Mouse (Mus musculus) MEL (cell line): ENCODE results near the gene Rbak. TPM values are rescaled to one million over a fixed set of nuclear protein-coding genes. Genes with fewer than 3 reads are reported as not detected.

ENCODE experiments used
- DNase-seq: peaks from one replicate; pipeline ENCODE4 v3.0.0; 2011; ENCODE audit warnings: low read depth, low spot score
- H3K27ac ChIP-seq: 2 replicates; pipeline ENCODE4 v1.5.1; 2012; ENCODE audit warnings: low read depth, mild to moderate bottlenecking, control low read depth, low read length, moderate library complexity; ENCODE audit not compliant: control insufficient read depth
- H3K27me3 ChIP-seq, 2 experiments: fragments of 150-350 bp in 1 of 2; sonication (generic) in 1 of 2; 2 replicates each; pipeline ENCODE4 v1.6.1; 2012; ENCODE audit warnings: low read length in 2 of 2, mild to moderate bottlenecking in 2 of 2, improper control_type of control experiment in 1 of 2, moderate library complexity in 1 of 2; ENCODE audit not compliant: insufficient read depth in 2 of 2, control insufficient read depth in 1 of 2
- H3K36me3 ChIP-seq, 2 experiments: 2 replicates each; pipeline ENCODE4 v1.6.1; 2012 to 2014; ENCODE audit warnings: low read length in 2 of 2, improper control_type of control experiment in 1 of 2, inconsistent platforms in 1 of 2, mild to moderate bottlenecking in 1 of 2; ENCODE audit not compliant: insufficient read depth in 2 of 2, control insufficient read depth in 1 of 2
- H3K4me1 ChIP-seq, 2 experiments: fragments of 150-350 bp in 1 of 2; sonication (generic) in 1 of 2; 2 replicates each; pipeline ENCODE4 v1.6.1; 2012; ENCODE audit warnings: low read length in 2 of 2, improper control_type of control experiment in 1 of 2, mild to moderate bottlenecking in 1 of 2; ENCODE audit not compliant: insufficient read depth in 2 of 2, control insufficient read depth in 1 of 2
- H3K4me3 ChIP-seq, 2 experiments: fragments of 150-350 bp in 1 of 2; sonication (generic) in 1 of 2; 2 replicates each; pipeline ENCODE4 v1.5.1; 2012; ENCODE audit warnings: low read depth in 2 of 2, low read length in 2 of 2, mild to moderate bottlenecking in 2 of 2, moderate library complexity in 2 of 2, control low read depth in 1 of 2, improper control_type of control experiment in 1 of 2; ENCODE audit not compliant: control insufficient read depth in 1 of 2, insufficient read depth in 1 of 2
- H3K79me2 ChIP-seq: 2 replicates; pipeline ENCODE4 v1.6.1; 2012; ENCODE audit warnings: mild to moderate bottlenecking, low read length, moderate library complexity; ENCODE audit not compliant: control insufficient read depth, poor library complexity, insufficient read depth
- H3K9ac ChIP-seq: 2 replicates; pipeline ENCODE4 v1.6.1; 2012; ENCODE audit warnings: low read depth, mild to moderate bottlenecking, control low read depth, low read length, moderate library complexity; ENCODE audit not compliant: control insufficient read depth, poor library complexity, severe bottlenecking
- H3K9me3 ChIP-seq: fragments of 150-350 bp; sonication (generic); replicated peaks from 2 replicates; pipeline ENCODE4 v1.6.1; 2012; ENCODE audit warnings: mild to moderate bottlenecking, low read length, improper control_type of control experiment, moderate library complexity; ENCODE audit not compliant: insufficient read depth
- BHLHE40 ChIP-seq: IDR thresholded peaks from 2 replicates; pipeline ENCODE4 v1.6.1; 2012; ENCODE audit warnings: low read depth, mild to moderate bottlenecking, inconsistent platforms, low read length, improper control_type of control experiment, borderline replicate concordance
- CHD2 ChIP-seq: IDR thresholded peaks from 2 replicates; pipeline ENCODE4 v1.6.1; 2011; ENCODE audit warnings: low read length, improper control_type of control experiment
- CTCF ChIP-seq, 3 experiments: IDR thresholded peaks in 2 of 3; conservative IDR thresholded peaks in 1 of 3; 2 replicates each; pipeline ENCODE4 v1.5.1; 2011 to 2012; ENCODE audit warnings: low read length in 3 of 3, low read depth in 2 of 3, mild to moderate bottlenecking in 2 of 3, improper control_type of control experiment in 1 of 3, inconsistent platforms in 1 of 3, mixed read lengths in 1 of 3, moderate library complexity in 1 of 3; ENCODE audit not compliant: control insufficient read depth in 1 of 3, insufficient read depth in 1 of 3, poor library complexity in 1 of 3, severe bottlenecking in 1 of 3
- E2F4 ChIP-seq: IDR thresholded peaks from 2 replicates; pipeline ENCODE4 v1.6.1; 2011; ENCODE audit warnings: low read depth, low read length, improper control_type of control experiment, borderline replicate concordance
- ELF1 ChIP-seq: IDR thresholded peaks from 2 replicates; pipeline ENCODE4 v1.6.1; 2014; ENCODE audit warnings: low read depth, mild to moderate bottlenecking, inconsistent platforms, low read length, improper control_type of control experiment, moderate library complexity
- EP300 ChIP-seq, 2 experiments: IDR thresholded peaks; 2 replicates each; pipeline ENCODE4 v1.6.1; 2011; ENCODE audit warnings: improper control_type of control experiment in 2 of 2, low read length in 2 of 2, low read depth in 1 of 2, mild to moderate bottlenecking in 1 of 2
- ETS1 ChIP-seq: IDR thresholded peaks from 2 replicates; pipeline ENCODE4 v1.6.1; 2012; ENCODE audit warnings: low read depth, mild to moderate bottlenecking, inconsistent platforms, low read length, improper control_type of control experiment, moderate library complexity
- GATA1 ChIP-seq: IDR thresholded peaks from 2 replicates; pipeline ENCODE4 v1.6.1; 2011; ENCODE audit warnings: low read depth, low read length, improper control_type of control experiment
- JUND ChIP-seq: IDR thresholded peaks from 2 replicates; pipeline ENCODE4 v1.6.1; 2011; ENCODE audit warnings: low read depth, mild to moderate bottlenecking, improper control_type of control experiment, low read length
- KAT2A ChIP-seq: conservative IDR thresholded peaks from 2 replicates; pipeline ENCODE4 v1.6.1; 2012; ENCODE audit warnings: low read depth, low read length, improper control_type of control experiment, inconsistent platforms
- MAZ ChIP-seq: IDR thresholded peaks from 2 replicates; pipeline ENCODE4 v1.6.1; 2012; ENCODE audit warnings: low read depth, mild to moderate bottlenecking, inconsistent platforms, low read length, improper control_type of control experiment
- MXI1 ChIP-seq: IDR thresholded peaks from 2 replicates; pipeline ENCODE4 v1.6.1; 2011; ENCODE audit warnings: mild to moderate bottlenecking, low read depth, low read length, improper control_type of control experiment
- MYC ChIP-seq: IDR thresholded peaks from 2 replicates; pipeline ENCODE4 v1.6.1; 2011; ENCODE audit warnings: low read depth, mild to moderate bottlenecking, low read length, improper control_type of control experiment, moderate library complexity
- POLR2A ChIP-seq, 2 experiments: IDR thresholded peaks; 2 replicates each; pipeline ENCODE4 v1.6.1; 2011 to 2012; ENCODE audit warnings: low read length in 2 of 2, mild to moderate bottlenecking in 2 of 2, control low read depth in 1 of 2, improper control_type of control experiment in 1 of 2, low read depth in 1 of 2, moderate library complexity in 1 of 2; ENCODE audit not compliant: control insufficient read depth in 1 of 2, insufficient read depth in 1 of 2, poor library complexity in 1 of 2
- POLR2AphosphoS2 ChIP-seq: IDR thresholded peaks from 2 replicates; pipeline ENCODE4 v1.6.1; 2011; ENCODE audit warnings: low read length, improper control_type of control experiment
- POLR2AphosphoS5 ChIP-seq: IDR thresholded peaks from 2 replicates; pipeline ENCODE4 v1.6.1; 2012; ENCODE audit warnings: low read depth, borderline replicate concordance, mild to moderate bottlenecking, inconsistent platforms, low read length, moderate library complexity, mixed read lengths
- RCOR1 ChIP-seq: IDR thresholded peaks from 2 replicates; pipeline ENCODE4 v1.6.1; 2012; ENCODE audit warnings: low read depth, mild to moderate bottlenecking, inconsistent platforms, low read length, improper control_type of control experiment
- TBP ChIP-seq: IDR thresholded peaks from 2 replicates; pipeline ENCODE4 v1.8.0; 2011; ENCODE audit warnings: low read depth, low read length, improper control_type of control experiment
- TCF12 ChIP-seq: IDR thresholded peaks from 2 replicates; pipeline ENCODE4 v1.6.1; 2014; ENCODE audit warnings: low read depth, mild to moderate bottlenecking, inconsistent platforms, low read length, improper control_type of control experiment, moderate library complexity
- UBTF ChIP-seq: IDR thresholded peaks from 2 replicates; pipeline ENCODE4 v1.6.1; 2012; ENCODE audit warnings: low read depth, mild to moderate bottlenecking, inconsistent platforms, low read length, improper control_type of control experiment, moderate library complexity, borderline replicate concordance; ENCODE audit not compliant: insufficient read depth
- USF1 ChIP-seq: IDR thresholded peaks from 2 replicates; pipeline ENCODE4 v1.6.1; 2014; ENCODE audit warnings: low read depth, mild to moderate bottlenecking, inconsistent platforms, low read length, improper control_type of control experiment, moderate library complexity
- ZC3H11A ChIP-seq: IDR thresholded peaks from 2 replicates; pipeline ENCODE4 v1.6.1; 2012; ENCODE audit warnings: low read depth, mild to moderate bottlenecking, inconsistent platforms, low read length, improper control_type of control experiment
- ZKSCAN1 ChIP-seq: IDR thresholded peaks from 2 replicates; pipeline ENCODE4 v1.6.1; 2012; ENCODE audit warnings: low read depth, mild to moderate bottlenecking, inconsistent platforms, low read length, improper control_type of control experiment, moderate library complexity
- ZMIZ1 ChIP-seq: IDR thresholded peaks from 2 replicates; pipeline ENCODE4 v1.6.1; 2012; ENCODE audit warnings: low read depth, mild to moderate bottlenecking, inconsistent platforms, low read length, improper control_type of control experiment, moderate library complexity
- ZNF384 ChIP-seq: IDR thresholded peaks from 2 replicates; pipeline ENCODE4 v1.6.1; 2012; ENCODE audit warnings: low read depth, mild to moderate bottlenecking, inconsistent platforms, low read length, improper control_type of control experiment
- polyA plus RNA-seq, 2 experiments: library from polyadenylated mRNA; stranded (reverse) in 1 of 2; unstranded in 1 of 2; fragments of >175 nt in 1 of 2; fragments of >200 nt in 1 of 2; gene quantifications; 2 replicates each; pipeline versions ENCODE4 v1.2.1 to v1.2.4; 2012; ENCODE audit warnings: low replicate concordance in 2 of 2, low read depth in 1 of 2; ENCODE audit not compliant: insufficient read length in 2 of 2, insufficient read depth in 1 of 2, missing spikeins in 1 of 2
- total RNA-seq: library from RNA; depleted of rRNA; stranded (reverse); fragments of 300-350 nt; gene quantifications from 2 replicates; pipeline ENCODE4 v1.2.3, GENCODE M21; 2012

Gene Rbak
- total and polyA plus RNA-seq, 3 experiments = 7.4 to 7.5 TPM; not detected in 1

DNA sequence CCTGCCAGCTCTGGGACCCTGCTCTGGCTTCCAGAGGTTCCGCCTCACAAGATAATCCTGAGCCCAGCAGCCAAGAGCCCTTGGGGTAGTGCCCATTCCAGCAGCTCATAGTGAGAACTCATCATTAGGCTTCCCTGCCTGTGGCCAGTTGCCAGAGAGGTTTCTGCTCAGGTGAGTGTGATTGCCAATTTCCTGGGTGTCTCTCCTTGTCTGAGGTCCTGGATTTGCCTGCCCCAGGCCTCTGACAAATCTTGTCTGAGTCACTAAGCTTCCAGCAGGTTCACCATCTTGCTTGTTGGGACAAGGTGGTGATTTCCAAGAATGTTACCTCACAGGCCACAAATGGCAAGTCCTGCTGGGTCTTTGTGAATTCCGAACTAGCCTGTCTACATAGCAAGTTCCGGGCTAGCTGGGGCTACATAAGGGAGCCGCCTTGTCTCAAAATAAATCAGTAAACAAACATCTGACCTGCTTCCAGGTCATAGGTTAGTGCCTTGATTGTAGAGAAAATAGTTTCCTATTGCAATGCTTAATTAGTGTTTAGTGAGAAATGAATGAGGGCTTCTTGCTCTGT is 55.7 kb downstream of the Rbak start:
- Histone ChIP-seq H3K4me3 (no peak overlapping the region), H3K27me3 (peaks cover 17 to 18% of the 10 kb centered on the region in 2 experiments)
- no peak for TF ChIP-seq CTCF (IDR thresholded peaks at IDR 0.05 in 2 of 3, conservative IDR thresholded peaks at IDR 0.05 in 1 of 3; ENCODE audit: control insufficient read depth in 1 of 3, insufficient read depth in 1 of 3, low read depth in 2 of 3, low read length in 3 of 3, poor library complexity in 1 of 3, severe bottlenecking in 1 of 3)
- no peak for TF ChIP-seq USF1
- no peak for TF ChIP-seq MAZ
- no peak for TF ChIP-seq GATA1
- TF ChIP-seq POLR2AphosphoS2 = no peak
- no peak for TF ChIP-seq TBP
- TF ChIP-seq EP300 (IDR thresholded peaks at IDR 0.05; ENCODE audit: low read depth in 1 of 2, low read length in 2 of 2) = no peak
- no peak for TF ChIP-seq POLR2AphosphoS5
- no peak for TF ChIP-seq E2F4
- no peak for TF ChIP-seq MYC
- TF ChIP-seq ETS1 = no peak
- no peak for TF ChIP-seq KAT2A
- TF ChIP-seq ZMIZ1 = no peak
- no peak for TF ChIP-seq ZNF384
- no peak for TF ChIP-seq MXI1
- TF ChIP-seq ZC3H11A = no peak
- no peak for TF ChIP-seq TCF12
- TF ChIP-seq, all 39 proteins: peak for 0
- Histone ChIP-seq H3K36me3 (no peaks in the 10 kb centered on the region), H3K9ac (no peak overlapping the region), H3K4me1 (no peaks in the 10 kb centered on the region), H3K27ac (no peak overlapping the region), H3K9me3 (no peaks in the 10 kb centered on the region), H3K79me2 (no peaks in the 10 kb centered on the region)
- DNase-seq = no peak

DNA sequence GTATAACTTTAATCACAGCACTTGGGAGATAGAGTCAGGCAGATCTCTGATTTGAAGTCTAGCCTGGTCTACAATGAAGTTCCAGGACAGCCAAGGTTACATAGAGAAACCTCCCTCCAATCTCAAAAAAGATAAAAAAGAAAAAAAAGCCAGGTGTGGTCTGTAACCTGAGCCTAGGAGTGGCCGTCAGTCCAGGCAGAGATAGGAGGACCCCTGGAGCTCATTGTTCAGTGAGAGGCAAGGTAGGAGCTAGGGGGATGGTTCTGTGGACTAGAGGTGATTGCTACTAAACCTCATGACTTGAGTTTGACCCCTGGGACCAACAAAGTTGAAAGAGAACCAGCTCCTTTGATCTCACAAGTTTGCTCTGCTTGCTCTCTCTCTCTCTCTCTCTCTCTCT is 57.9 kb downstream of the Rbak start:
- Histone ChIP-seq H3K9ac (no peak overlapping the region), H3K27me3 (peaks cover 11 to 14% of the 10 kb centered on the region in 2 experiments), H3K9me3 (no peaks in the 10 kb centered on the region), H3K36me3 (no peaks in the 10 kb centered on the region), H3K4me1 (no peaks in the 10 kb centered on the region), H3K4me3 (no peak overlapping the region), H3K27ac (no peak overlapping the region), H3K79me2 (no peaks in the 10 kb centered on the region)
- TF ChIP-seq POLR2AphosphoS5 = no peak
- no peak for TF ChIP-seq ZC3H11A
- TF ChIP-seq BHLHE40 = no peak
- TF ChIP-seq RCOR1 = no peak
- no peak for TF ChIP-seq ELF1
- TF ChIP-seq POLR2A (IDR thresholded peaks at IDR 0.05; ENCODE audit: control insufficient read depth in 1 of 2, insufficient read depth in 1 of 2, low read depth in 1 of 2, low read length in 2 of 2, poor library complexity in 1 of 2) = no peak
- no peak for TF ChIP-seq ZKSCAN1
- no peak for TF ChIP-seq GATA1
- no peak for TF ChIP-seq E2F4
- no peak for TF ChIP-seq JUND
- TF ChIP-seq UBTF = no peak
- TF ChIP-seq EP300 (IDR thresholded peaks at IDR 0.05; ENCODE audit: low read depth in 1 of 2, low read length in 2 of 2) = no peak
- TF ChIP-seq CHD2 = no peak
- TF ChIP-seq ETS1 = no peak
- TF ChIP-seq, all 39 proteins: peak for 0
- no peak for DNase-seq
